Mouse (Mus musculus): Measurements from ENCODE around the gene Vamp4. TPM values are rescaled to one million over a fixed set of nuclear protein-coding genes. Genes with fewer than 3 reads are reported as not detected.

Gene Vamp4
- polyA plus RNA-seq, 1 experiment from 2014 or later, result 35.8 TPM

GRCm38 (mm10) chr1:162648416-162648815, 78.1 kb downstream of the Vamp4 start:
- Histone ChIP-seq H3K4me2 (ENCODE audit: low read length) (no peak overlapping the region), H3K9ac (ENCODE audit: low read length) (no peak overlapping the region), H3K4me1 (ENCODE audit: control insufficient read depth in 2 of 2, insufficient read depth in 2 of 2, low read length in 2 of 2) (peaks cover 0 to 2% of the 10 kb centered on the region in 2 experiments; a peak in 1 of 4 replicates), H3K27ac (replicated peaks in 1 of 2; ENCODE audit: control insufficient read depth in 1 of 2, insufficient read depth in 1 of 2, low read depth in 2 of 2, low read length in 2 of 2) (no peak overlapping the region), H3K9me3 (ENCODE audit: control insufficient read depth, low read length) (no peaks in the 10 kb centered on the region), H3K36me3 (ENCODE audit: control insufficient read depth, insufficient read depth, low read length) (no peaks in the 10 kb centered on the region), H3K4me3 (ENCODE audit: control insufficient read depth in 1 of 2, insufficient read depth in 1 of 2, low read depth in 1 of 2, low read length in 2 of 2) (no peak overlapping the region), H3K27me3 (ENCODE audit: control insufficient read depth, insufficient read depth, low read length) (no peaks in the 10 kb centered on the region; the same call in 1 of the 2 replicates)
- WGBS, result 89% methylated on average over 14 of the region's 14 CpGs
- ATAC-seq (ENCODE audit: insufficient number of reproducible peaks, insufficient read depth, low FRiP score, low read depth), result no peak

Other genes starting within 250 kb of the Vamp4 start
- gene Dnm3, start 92.5 kb upstream of the Vamp4 start, polyA plus RNA-seq (2014; fragmentation: Nextera tagmentation; extraction: Ambion mirVana), result 1.6 and 2.0 TPM in 2 replicates
- 6.9 and 8.2 TPM in 2 replicates for gene Mettl13, start 22.0 kb upstream of the Vamp4 start, polyA plus RNA-seq (2014; fragmentation: Nextera tagmentation; extraction: Ambion mirVana)
- gene Myoc, start 68.6 kb downstream of the Vamp4 start, polyA plus RNA-seq (2014; fragmentation: Nextera tagmentation; extraction: Ambion mirVana), result not detected in 2 replicates
- gene Myocos, start 87.7 kb downstream of the Vamp4 start, polyA plus RNA-seq (2014; fragmentation: Nextera tagmentation; extraction: Ambion mirVana), result not detected in 2 replicates
- 80.1 and 91.7 TPM in 2 replicates for gene Prrc2c, start 170.0 kb downstream of the Vamp4 start, polyA plus RNA-seq (2014; fragmentation: Nextera tagmentation; extraction: Ambion mirVana)
- 0.46 and 0.55 TPM in 2 replicates for gene Fmo4, start 243.5 kb downstream of the Vamp4 start, polyA plus RNA-seq (2014; fragmentation: Nextera tagmentation; extraction: Ambion mirVana)